Mouse (Mus musculus): Measurements from ENCODE around the gene Kars.

Gene Kars

GRCm38 (mm10) chr8:112010997-112011815 is at the start of gene Kars, which contains the start of gene Terf2ip:
TSS of gene Kars (minus strand) at chr8:112011323.
TSS of gene Terf2ip (plus strand) at chr8:112011398.
- in situ Hi-C loops (cut with MboI, MseI): no loop called here

GRCm38 (mm10) chr8:112054456-112054855 is 43.3 kb upstream of the Kars start:
- in situ Hi-C loops (cut with MboI, MseI): loop anchor here (10.0 kb wide), 1 partner anchor 1930 kb away; no protein-coding TSS in a partner anchor

GRCm38 (mm10) chr8:112051537-112051936 is 40.4 kb upstream of the Kars start:
- in situ Hi-C loops (cut with MboI, MseI): loop anchor here (10.0 kb wide), 1 partner anchor 1933 kb away; no protein-coding TSS in a partner anchor

- in situ Hi-C loops (cut with MboI, MseI): loop anchor here (5.0 to 10.0 kb wide), 2 partner anchors 1587 to 1935 kb away; partner anchors contain the start of gene Mon1b
Measured at GRCm38 (mm10) chr8:112049984-112050383, 38.9 kb upstream of the Kars start.

GRCm38 (mm10) chr8:112048293-112048692 is 37.2 kb upstream of the Kars start:
- in situ Hi-C loops (cut with MboI, MseI): loop anchor here (5.0 kb wide), 1 partner anchor 1589 kb away; the partner anchor contains the start of gene Mon1b

- in situ Hi-C loops (cut with MboI, MseI): loop anchor here (5.0 kb wide), 1 partner anchor 1591 kb away; the partner anchor contains the start of gene Mon1b
Measured at GRCm38 (mm10) chr8:112045896-112046295, 34.8 kb upstream of the Kars start.

GRCm38 (mm10) chr8:112045182-112045581 is 34.1 kb upstream of the Kars start:
- in situ Hi-C loops (cut with MboI, MseI): loop anchor here (5.0 kb wide), 1 partner anchor 1592 kb away; the partner anchor contains the start of gene Mon1b

GRCm38 (mm10) chr8:112037521-112037920 is 26.4 kb upstream of the Kars start:
- in situ Hi-C loops (cut with MboI, MseI): no loop called here

GRCm38 (mm10) chr8:112034603-112035002 is 23.5 kb upstream of the Kars start:
- in situ Hi-C loops (cut with MboI, MseI): no loop called here

GRCm38 (mm10) chr8:112033071-112033470 is 21.9 kb upstream of the Kars start:
- in situ Hi-C loops (cut with MboI, MseI): no loop called here

GRCm38 (mm10) chr8:112030663-112031062 is 19.5 kb upstream of the Kars start:
- in situ Hi-C loops (cut with MboI, MseI): no loop called here

GRCm38 (mm10) chr8:112029455-112029854 is 18.3 kb upstream of the Kars start:
- in situ Hi-C loops (cut with MboI, MseI): loop anchor here (10.0 kb wide), 1 partner anchor 1935 kb away; no protein-coding TSS in a partner anchor

GRCm38 (mm10) chr8:112014936-112015335 is 3.8 kb upstream of the Kars start, which contains the start of gene Gm6793:
TSS of gene Gm6793 (minus strand) at chr8:112015036.
- in situ Hi-C loops (cut with MboI, MseI): no loop called here

- in situ Hi-C loops (cut with MboI, MseI): no loop called here
Measured at GRCm38 (mm10) chr8:112011816-112012242, 706 bp upstream of the Kars start.

- in situ Hi-C loops (cut with MboI, MseI): no loop called here
Measured at GRCm38 (mm10) chr8:112009558-112009957, 1.6 kb downstream of the Kars start.

GRCm38 (mm10) chr8:112007669-112008068 is 3.5 kb downstream of the Kars start:
- in situ Hi-C loops (cut with MboI, MseI): no loop called here

- in situ Hi-C loops (cut with MboI, MseI): no loop called here
Measured at GRCm38 (mm10) chr8:112005601-112006000, 5.5 kb downstream of the Kars start.

GRCm38 (mm10) chr8:112004754-112005153 is 6.4 kb downstream of the Kars start:
- in situ Hi-C loops (cut with MboI, MseI): no loop called here

GRCm38 (mm10) chr8:111992703-111993039 is 18.5 kb downstream of the Kars start:
- in situ Hi-C loops (cut with MboI, MseI): loop anchor here (5.0 kb wide), 1 partner anchor 50 kb away; the partner anchor contains the start of gene Gabarapl2

- in situ Hi-C loops (cut with MboI, MseI): loop anchor here (5.0 kb wide), 1 partner anchor 50 kb away; the partner anchor contains the start of gene Gabarapl2
Measured at GRCm38 (mm10) chr8:111992013-111992702, 19.0 kb downstream of the Kars start, which contains the start of gene Adat1. TSS of gene Adat1 (minus strand) at chr8:111992302.

GRCm38 (mm10) chr8:111991278-111991677 is 19.8 kb downstream of the Kars start:
- in situ Hi-C loops (cut with MboI, MseI): loop anchor here (5.0 kb wide), 1 partner anchor 49 kb away; the partner anchor contains the start of gene Gabarapl2

- in situ Hi-C loops (cut with MboI, MseI): loop anchor here (5.0 kb wide), 1 partner anchor 48 kb away; the partner anchor contains the start of gene Gabarapl2
Measured at GRCm38 (mm10) chr8:111989911-111990310, 21.2 kb downstream of the Kars start.
